Mouse (Mus musculus) adrenal gland, adult 18-20 months (tissue): ENCODE measurements around the gene BC025446. TPM values are rescaled to one million over a fixed set of nuclear protein-coding genes. Genes with fewer than 3 reads are reported as not detected.

Experiments
- total RNA-seq, 2 experiments: library from RNA; stranded (reverse); gene quantifications; 1 replicate in 1 of 2; 2 replicates in 1 of 2; pipeline ENCODE4 v1.2.3; 2021

BC025446 gene
- total RNA-seq, 2 experiments from 2014 or later: not detected

Other genes with a start within 250 kb of the BC025446 start
- gene Ly6i, start 232.9 kb upstream of the BC025446 start, total RNA-seq: under 1 TPM; 0.26 to 0.36 TPM
- 100 to 1,000 TPM in 1 of 2 experiments, 10 to 100 TPM in 1; 65.5 to 195 TPM for gene Ly6a, start 218.3 kb upstream of the BC025446 start, total RNA-seq
- 100 to 1,000 TPM; 112 to 134 TPM for gene Ly6c1, start 167.5 kb upstream of the BC025446 start, total RNA-seq
- 1 to 10 TPM; 5.3 to 5.9 TPM for gene Ly6c2, start 104.4 kb upstream of the BC025446 start, total RNA-seq
- not detected for gene Ly6g, start 61.1 kb upstream of the BC025446 start, total RNA-seq
- gene Ly6f, start 52.0 kb downstream of the BC025446 start, total RNA-seq: not detected